Mouse (Mus musculus): Measurements from ENCODE around the gene Slain2. TPM values are rescaled to one million over a fixed set of nuclear protein-coding genes. Genes with fewer than 3 reads are reported as not detected.

Gene Slain2
- polyA plus RNA-seq, 1 experiment from 2014 or later, result 7.8 TPM

GRCm38 (mm10) chr5:72910373-72910772 lies 3.7 kb upstream of the Slain2 start:
- Histone ChIP-seq H3K36me3 (ENCODE audit: control insufficient read depth, insufficient read depth, low read length) (no peaks in the 10 kb centered on the region), H3K27me3 (replicated peaks; ENCODE audit: control insufficient read depth, insufficient read depth, low read length) (no peaks in the 10 kb centered on the region), H3K4me2 (ENCODE audit: low read depth, low read length) (no peak overlapping the region), H3K4me3 (ENCODE audit: low read length) (no peak overlapping the region), H3K9me3 (ENCODE audit: control insufficient read depth, low read length) (no peaks in the 10 kb centered on the region), H3K9ac (ENCODE audit: low read depth, low read length) (no peak overlapping the region), H3K27ac (ENCODE audit: low read length) (no peak overlapping the region), H3K4me1 (ENCODE audit: control insufficient read depth, insufficient read depth, low read length) (no peaks in the 10 kb centered on the region)
- no peak for ATAC-seq
- 93% methylated on average over 1 of the region's 1 CpGs for WGBS

DNA sequence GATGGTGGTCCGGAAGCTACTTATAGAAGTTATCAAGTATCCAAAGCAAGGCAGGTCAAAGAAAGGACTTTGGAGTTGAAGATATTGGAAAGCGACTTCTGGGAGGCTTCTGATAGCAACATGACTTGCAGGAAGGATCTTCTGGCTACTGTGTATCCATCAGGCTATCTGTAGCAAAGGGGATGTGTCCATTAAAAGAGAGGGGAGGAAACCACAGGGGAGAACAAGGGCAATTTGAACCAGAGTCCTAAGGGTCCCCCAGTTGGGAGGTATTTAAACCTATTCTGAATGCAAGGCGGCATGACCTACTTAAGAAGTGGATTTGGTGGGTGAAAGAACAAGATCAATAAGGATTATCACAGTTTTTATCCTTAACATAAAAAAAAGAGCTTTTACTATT lies 2.8 kb upstream of the Slain2 start:
- WGBS, result 92% methylated on average over 3 of the region's 3 CpGs
- no peak for ATAC-seq

DNA sequence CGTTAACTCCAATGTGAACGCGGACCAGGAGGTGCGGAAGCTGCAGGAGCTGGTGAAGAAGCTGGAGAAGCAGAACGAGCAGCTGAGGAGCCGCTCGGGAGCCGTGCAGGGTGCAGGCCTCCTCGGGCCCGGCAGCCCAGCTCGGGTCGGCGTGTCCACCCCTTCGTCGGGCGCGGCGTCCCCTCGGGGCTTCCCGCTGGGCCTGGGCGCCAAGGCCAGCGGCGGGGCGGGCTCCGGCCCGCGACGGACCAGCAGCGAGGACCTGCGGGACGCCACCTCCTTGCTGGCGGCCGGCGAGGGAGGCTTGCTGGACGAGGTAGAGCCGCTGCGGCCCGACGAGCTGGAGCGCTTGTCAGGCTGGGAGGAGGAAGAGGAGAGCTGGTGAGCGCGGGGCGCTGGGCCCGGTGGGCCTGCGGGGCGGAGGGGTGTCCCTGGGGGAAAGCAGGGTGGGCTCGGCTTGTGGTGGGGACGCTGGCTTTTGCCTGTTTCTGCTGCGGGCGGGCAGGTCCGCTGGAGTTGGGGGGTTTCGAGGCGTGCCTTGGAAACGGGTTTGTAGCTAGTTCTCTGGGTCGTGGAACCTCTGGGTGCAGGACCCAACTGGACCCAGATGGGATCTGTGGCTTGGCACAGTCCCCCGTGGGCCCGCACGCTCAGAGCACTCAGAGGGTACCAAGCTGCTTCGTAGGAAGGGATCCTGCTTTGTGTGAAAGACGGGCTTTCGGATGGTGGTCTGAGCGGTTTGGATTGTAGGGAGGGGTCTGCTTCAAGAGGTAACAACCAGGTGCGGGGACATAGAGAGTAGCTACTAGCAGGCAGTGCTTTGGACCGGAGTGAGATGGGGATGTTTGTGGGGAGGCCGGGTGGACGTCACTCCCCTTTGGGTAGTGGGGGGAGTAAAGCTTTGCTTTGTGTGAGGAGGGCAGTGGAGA lies 793 bp downstream of the Slain2 start:
- Histone ChIP-seq H3K27me3 (replicated peaks; ENCODE audit: control insufficient read depth, insufficient read depth, low read length) (no peaks in the 10 kb centered on the region), H3K9me3 (ENCODE audit: control insufficient read depth, low read length) (no peaks in the 10 kb centered on the region), H3K27ac (ENCODE audit: low read length) (peak overlapping the region; percentile 98), H3K36me3 (ENCODE audit: control insufficient read depth, insufficient read depth, low read length) (no peaks in the 10 kb centered on the region), H3K4me2 (ENCODE audit: low read depth, low read length) (peak overlapping the region; percentile 69), H3K9ac (ENCODE audit: low read depth, low read length) (peak overlapping the region; percentile 99), H3K4me3 (ENCODE audit: low read length) (peak overlapping the region; percentile 92), H3K4me1 (ENCODE audit: control insufficient read depth, insufficient read depth, low read length) (peaks cover 21% of the 10 kb centered on the region)
- peak; percentile 41 for ATAC-seq
- WGBS, result under 1% methylated on average over 66 of the region's 66 CpGs

More for the DNA sequence above, 2.8 kb upstream of the Slain2 start:
- H3K9me3 ChIP-seq (ENCODE audit: control insufficient read depth, low read length), result no peaks in the 10 kb centered on the region
- peaks cover 5% of the 10 kb centered on the region for H3K4me1 ChIP-seq (ENCODE audit: control insufficient read depth, insufficient read depth, low read length)
- H3K4me3 ChIP-seq (ENCODE audit: low read length), result no peak overlapping the region
- H3K27ac ChIP-seq (ENCODE audit: low read length), result no peak overlapping the region
- no peaks in the 10 kb centered on the region for H3K27me3 ChIP-seq (replicated peaks; ENCODE audit: control insufficient read depth, insufficient read depth, low read length)
- H3K4me2 ChIP-seq (ENCODE audit: low read depth, low read length), result no peak overlapping the region
- H3K9ac ChIP-seq (ENCODE audit: low read depth, low read length), result no peak overlapping the region
- H3K36me3 ChIP-seq (ENCODE audit: control insufficient read depth, insufficient read depth, low read length), result no peaks in the 10 kb centered on the region

GRCm38 (mm10) chr5:72916048-72916447 lies 1.9 kb downstream of the Slain2 start:
- no peaks in the 10 kb centered on the region for H3K27me3 ChIP-seq (replicated peaks; ENCODE audit: control insufficient read depth, insufficient read depth, low read length)
- WGBS, result 29% methylated on average over 4 of the region's 4 CpGs
- no peak for ATAC-seq
- H3K4me1 ChIP-seq (ENCODE audit: control insufficient read depth, insufficient read depth, low read length), result peaks cover 24% of the 10 kb centered on the region
- H3K4me3 ChIP-seq (ENCODE audit: low read length), result peak overlapping the region; percentile 92
- H3K27ac ChIP-seq (ENCODE audit: low read length), result peak overlapping the region; percentile 24; the same call in 1 of the 2 replicates
- H3K9me3 ChIP-seq (ENCODE audit: control insufficient read depth, low read length), result no peaks in the 10 kb centered on the region
- H3K9ac ChIP-seq (ENCODE audit: low read depth, low read length), result peak overlapping the region; percentile 99; the same call in 1 of the 2 replicates
- no peaks in the 10 kb centered on the region for H3K36me3 ChIP-seq (ENCODE audit: control insufficient read depth, insufficient read depth, low read length)
- peak overlapping the region; percentile 69 for H3K4me2 ChIP-seq (ENCODE audit: low read depth, low read length)

DNA sequence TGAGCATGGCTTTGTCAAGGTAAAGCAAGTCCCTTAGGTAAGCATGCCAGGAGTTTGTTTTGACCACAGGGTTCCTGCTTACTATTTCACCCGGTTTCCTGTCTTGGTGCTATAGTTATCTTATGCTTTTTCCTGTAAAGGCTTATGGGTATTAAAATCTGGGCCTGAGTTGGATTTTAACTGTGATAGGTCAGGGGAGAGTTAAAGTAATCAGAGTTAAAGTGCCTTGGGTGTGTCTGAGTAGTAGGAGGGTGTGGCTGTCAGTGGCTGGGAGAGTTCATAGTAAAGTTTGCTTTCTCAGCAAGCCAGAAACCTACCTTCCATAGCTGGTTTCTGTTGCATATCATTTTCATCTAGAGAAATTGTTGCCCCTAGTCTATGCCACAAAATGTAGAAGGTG lies 2.7 kb downstream of the Slain2 start:
- Histone ChIP-seq H3K27ac (ENCODE audit: low read length) (no peak overlapping the region; the same call in 1 of the 2 replicates), H3K9me3 (ENCODE audit: control insufficient read depth, low read length) (no peaks in the 10 kb centered on the region), H3K4me3 (ENCODE audit: low read length) (0 out of 2 replicates have a peak overlapping the region, but pooled peaks have one; percentile 2), H3K27me3 (replicated peaks; ENCODE audit: control insufficient read depth, insufficient read depth, low read length) (no peaks in the 10 kb centered on the region), H3K9ac (ENCODE audit: low read depth, low read length) (peak overlapping the region; percentile 99; the same call in 1 of the 2 replicates), H3K4me2 (ENCODE audit: low read depth, low read length) (peak overlapping the region; percentile 69), H3K36me3 (ENCODE audit: control insufficient read depth, insufficient read depth, low read length) (no peaks in the 10 kb centered on the region), H3K4me1 (ENCODE audit: control insufficient read depth, insufficient read depth, low read length) (peaks cover 24% of the 10 kb centered on the region)
- WGBS, result 20% methylated on average over 1 of the region's 1 CpGs
- no peak for ATAC-seq

DNA sequence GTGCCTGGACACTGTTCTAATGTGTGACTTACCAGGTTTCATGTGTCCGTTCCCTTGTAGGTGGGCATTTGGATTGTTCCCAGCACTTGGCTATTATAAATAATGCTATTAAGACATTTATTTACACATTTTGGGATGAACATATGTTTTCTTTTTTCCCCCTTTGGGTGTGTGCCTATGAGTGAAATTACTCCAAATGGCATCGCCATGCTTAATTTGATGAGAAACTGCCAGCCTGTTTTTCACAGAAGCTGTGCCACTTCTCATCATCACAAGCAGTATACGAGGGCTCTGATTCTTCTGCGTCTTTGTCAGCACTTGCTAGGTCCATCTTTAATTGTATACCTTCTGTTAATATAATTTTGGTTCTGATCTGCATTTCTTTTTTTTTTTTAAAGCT lies 6.3 kb downstream of the Slain2 start:
- Histone ChIP-seq H3K4me3 (ENCODE audit: low read length) (no peak overlapping the region), H3K9me3 (ENCODE audit: control insufficient read depth, low read length) (no peaks in the 10 kb centered on the region), H3K4me2 (ENCODE audit: low read depth, low read length) (no peak overlapping the region), H3K27me3 (replicated peaks; ENCODE audit: control insufficient read depth, insufficient read depth, low read length) (no peaks in the 10 kb centered on the region), H3K36me3 (ENCODE audit: control insufficient read depth, insufficient read depth, low read length) (no peaks in the 10 kb centered on the region), H3K27ac (ENCODE audit: low read length) (no peak overlapping the region), H3K9ac (ENCODE audit: low read depth, low read length) (no peak overlapping the region), H3K4me1 (ENCODE audit: control insufficient read depth, insufficient read depth, low read length) (peaks cover 32% of the 10 kb centered on the region)
- 90% methylated on average over 4 of the region's 4 CpGs for WGBS
- no peak for ATAC-seq

DNA sequence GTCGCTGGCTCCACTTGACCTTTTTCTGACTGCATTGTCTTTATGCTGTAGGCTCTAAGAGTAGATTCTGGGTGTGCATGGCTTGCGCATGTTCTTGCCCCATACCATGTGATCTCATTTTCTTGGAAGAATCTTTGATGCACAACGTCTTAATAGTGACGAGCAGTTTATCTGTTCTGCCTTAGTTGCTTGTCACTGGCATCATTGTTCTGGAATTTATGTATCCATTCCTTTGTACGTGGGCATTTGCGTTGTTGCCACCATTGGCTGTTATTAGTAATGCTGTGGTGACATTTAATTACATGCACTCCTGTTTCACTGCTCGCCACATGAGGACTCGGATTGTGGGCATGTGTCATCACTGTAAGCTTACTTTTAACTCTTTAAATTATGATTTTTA lies 7.1 kb downstream of the Slain2 start:
- ATAC-seq, result no peak
- 93% methylated on average over 8 of the region's 8 CpGs for WGBS
- Histone ChIP-seq H3K4me2 (ENCODE audit: low read depth, low read length) (no peak overlapping the region), H3K4me3 (ENCODE audit: low read length) (no peak overlapping the region), H3K9me3 (ENCODE audit: control insufficient read depth, low read length) (no peaks in the 10 kb centered on the region), H3K27ac (ENCODE audit: low read length) (no peak overlapping the region), H3K27me3 (replicated peaks; ENCODE audit: control insufficient read depth, insufficient read depth, low read length) (no peaks in the 10 kb centered on the region), H3K36me3 (ENCODE audit: control insufficient read depth, insufficient read depth, low read length) (no peaks in the 10 kb centered on the region), H3K4me1 (ENCODE audit: control insufficient read depth, insufficient read depth, low read length) (peaks cover 29% of the 10 kb centered on the region), H3K9ac (ENCODE audit: low read depth, low read length) (no peak overlapping the region)

DNA sequence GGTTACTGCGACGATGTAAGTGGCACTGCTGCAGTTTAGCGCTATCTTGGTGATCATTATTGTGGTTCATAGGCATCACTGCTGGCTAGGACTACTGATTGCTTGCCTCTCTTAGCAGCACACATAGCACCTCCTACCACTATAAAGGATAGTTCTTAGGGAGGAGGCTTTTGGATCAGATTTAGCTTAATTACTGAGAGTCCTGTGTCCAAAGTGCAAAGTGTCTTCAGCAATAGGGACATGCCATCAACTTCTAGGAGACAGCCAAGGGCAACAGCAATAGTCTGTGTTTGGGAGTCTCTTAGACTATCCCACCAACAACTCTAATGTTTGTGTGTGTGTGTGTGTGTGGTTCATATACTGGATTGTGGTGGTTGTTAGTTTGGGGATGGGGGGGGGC lies 8.7 kb downstream of the Slain2 start:
- Histone ChIP-seq H3K27me3 (replicated peaks; ENCODE audit: control insufficient read depth, insufficient read depth, low read length) (no peaks in the 10 kb centered on the region), H3K4me3 (ENCODE audit: low read length) (no peak overlapping the region), H3K4me2 (ENCODE audit: low read depth, low read length) (no peak overlapping the region), H3K4me1 (ENCODE audit: control insufficient read depth, insufficient read depth, low read length) (peaks cover 24% of the 10 kb centered on the region), H3K9me3 (ENCODE audit: control insufficient read depth, low read length) (no peaks in the 10 kb centered on the region), H3K9ac (ENCODE audit: low read depth, low read length) (no peak overlapping the region), H3K27ac (ENCODE audit: low read length) (no peak overlapping the region), H3K36me3 (ENCODE audit: control insufficient read depth, insufficient read depth, low read length) (no peaks in the 10 kb centered on the region)
- 85% methylated on average over 3 of the region's 3 CpGs for WGBS
- no peak for ATAC-seq

- Histone ChIP-seq H3K9me3 (ENCODE audit: control insufficient read depth, low read length) (no peaks in the 10 kb centered on the region), H3K4me2 (ENCODE audit: low read depth, low read length) (no peak overlapping the region)
- ATAC-seq, result no peak
Measured at GRCm38 (mm10) chr5:72927074-72927473, 13.0 kb downstream of the Slain2 start.

More at GRCm38 (mm10) chr5:72927074-72927473, 13.0 kb downstream of the Slain2 start:
- Histone ChIP-seq H3K27ac (ENCODE audit: low read length) (no peak overlapping the region), H3K4me3 (ENCODE audit: low read length) (no peak overlapping the region), H3K4me1 (ENCODE audit: control insufficient read depth, insufficient read depth, low read length) (peaks cover 16% of the 10 kb centered on the region), H3K36me3 (ENCODE audit: control insufficient read depth, insufficient read depth, low read length) (no peaks in the 10 kb centered on the region), H3K27me3 (replicated peaks; ENCODE audit: control insufficient read depth, insufficient read depth, low read length) (no peaks in the 10 kb centered on the region), H3K9ac (ENCODE audit: low read depth, low read length) (no peak overlapping the region)
